Mouse (Mus musculus): Measurements from ENCODE around the gene Nos2. TPM values are rescaled to one million over a fixed set of nuclear protein-coding genes. Genes with fewer than 3 reads are reported as not detected.

Nos2 gene
- not detected for total RNA-seq (2023)

DNA sequence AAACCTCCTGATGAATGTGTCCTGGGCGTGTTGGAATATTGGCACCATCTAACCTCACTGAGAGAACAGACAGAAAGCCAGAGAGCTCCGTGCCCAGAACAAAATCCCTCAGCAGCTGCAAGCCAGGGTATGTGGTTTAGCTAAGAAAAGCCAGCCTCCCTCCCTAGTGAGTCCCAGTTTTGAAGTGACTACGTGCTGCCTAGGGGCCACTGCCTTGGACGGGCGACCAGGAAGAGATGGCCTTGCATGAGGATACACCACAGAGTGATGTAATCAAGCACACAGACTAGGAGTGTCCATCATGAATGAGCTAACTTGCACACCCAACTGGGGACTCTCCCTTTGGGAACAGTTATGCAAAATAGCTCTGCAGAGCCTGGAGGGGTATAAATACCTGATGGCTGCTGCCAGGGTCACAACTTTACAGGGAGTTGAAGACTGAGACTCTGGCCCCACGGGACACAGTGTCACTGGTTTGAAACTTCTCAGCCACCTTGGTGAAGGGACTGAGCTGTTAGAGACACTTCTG lies at the start of gene Nos2:
Gene Nos2, plus strand, starts transcription at position 377 of the 529 bp plus-strand sequence.

DNA sequence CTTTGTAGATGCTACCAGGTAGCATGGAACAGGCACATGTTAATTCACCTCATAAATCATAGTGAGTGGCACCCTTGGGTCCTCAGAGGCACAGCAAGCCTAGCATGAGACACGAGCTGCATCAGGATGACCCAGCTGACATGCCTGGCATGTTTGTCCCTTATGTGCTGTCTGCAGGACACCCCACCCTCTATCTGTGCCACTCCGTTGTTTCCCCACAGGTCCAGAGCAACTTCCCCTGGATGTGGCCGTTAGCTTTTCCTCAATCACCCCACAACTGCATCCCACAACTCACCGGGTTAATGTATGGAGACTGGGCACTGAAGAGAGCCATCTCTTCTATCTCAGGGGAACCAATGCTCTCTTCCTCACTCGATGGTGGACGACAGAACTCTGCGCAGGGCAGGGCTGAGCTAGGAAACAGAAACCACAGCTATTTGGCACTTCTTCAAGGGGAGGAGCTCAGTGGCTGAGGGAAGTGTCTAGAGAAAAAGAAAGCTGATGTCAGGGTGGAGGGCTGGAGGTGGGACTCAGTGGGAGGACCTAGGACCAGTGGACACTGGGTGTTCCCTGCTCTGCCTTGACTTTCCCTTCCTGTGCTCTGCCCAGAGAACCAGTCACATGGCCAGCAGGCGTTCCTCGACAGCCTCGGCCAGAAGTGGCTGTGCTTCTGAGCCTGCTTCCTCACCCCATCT lies 64.0 kb downstream of the Nos2 start, which contains the start of gene Lgals9:
Gene Lgals9, minus strand, starts transcription at position 464 of the 695 bp plus-strand sequence.

Other genes with a start within 250 kb of the Nos2 start
- 75.9 TPM for gene Nlk, start 223.4 kb upstream of the Nos2 start, total RNA-seq (2023)
- gene Ccnq, start 169.1 kb upstream of the Nos2 start, total RNA-seq (2023), result 27.5 TPM
- 3.1 TPM for gene Lyrm9, start 94.2 kb upstream of the Nos2 start, total RNA-seq (2023)
- gene Lgals9, start 64.2 kb downstream of the Nos2 start, total RNA-seq (2023), result 118 TPM
- 10.6 TPM for gene Ksr1, start 225.6 kb downstream of the Nos2 start, total RNA-seq (2023)